Mouse (Mus musculus) spleen, adult 2 months (tissue): ENCODE data around the gene Galnt3.

Experiments
- CTCF ChIP-seq: fragments of 200-500 bp; IDR thresholded peaks from 2 replicates; pipeline ENCODE4 v1.5.1; 2011; ENCODE audit warnings: mild to moderate bottlenecking, inconsistent platforms; ENCODE audit not compliant: insufficient read depth, insufficient read length, insufficient replicate concordance; ENCODE audit errors: extremely low read depth
- POLR2A ChIP-seq: fragments of 200-500 bp; IDR thresholded peaks from 2 replicates; pipeline ENCODE4 v1.6.1; 2011; ENCODE audit warnings: low read depth, low read length, inconsistent platforms

- TF ChIP-seq CTCF = no peak
- no peak for TF ChIP-seq POLR2A
Measured at GRCm38 (mm10) chr2:66063291-66063690, 61.5 kb downstream of the Galnt3 start.
